Mouse (Mus musculus): ENCODE data around the gene Hebp1. TPM values are rescaled to one million over a fixed set of nuclear protein-coding genes. Genes with fewer than 3 reads are reported as not detected.

The Hebp1 gene
- polyA plus RNA-seq, 1 experiment from 2014 or later: 4.1 TPM

DNA sequence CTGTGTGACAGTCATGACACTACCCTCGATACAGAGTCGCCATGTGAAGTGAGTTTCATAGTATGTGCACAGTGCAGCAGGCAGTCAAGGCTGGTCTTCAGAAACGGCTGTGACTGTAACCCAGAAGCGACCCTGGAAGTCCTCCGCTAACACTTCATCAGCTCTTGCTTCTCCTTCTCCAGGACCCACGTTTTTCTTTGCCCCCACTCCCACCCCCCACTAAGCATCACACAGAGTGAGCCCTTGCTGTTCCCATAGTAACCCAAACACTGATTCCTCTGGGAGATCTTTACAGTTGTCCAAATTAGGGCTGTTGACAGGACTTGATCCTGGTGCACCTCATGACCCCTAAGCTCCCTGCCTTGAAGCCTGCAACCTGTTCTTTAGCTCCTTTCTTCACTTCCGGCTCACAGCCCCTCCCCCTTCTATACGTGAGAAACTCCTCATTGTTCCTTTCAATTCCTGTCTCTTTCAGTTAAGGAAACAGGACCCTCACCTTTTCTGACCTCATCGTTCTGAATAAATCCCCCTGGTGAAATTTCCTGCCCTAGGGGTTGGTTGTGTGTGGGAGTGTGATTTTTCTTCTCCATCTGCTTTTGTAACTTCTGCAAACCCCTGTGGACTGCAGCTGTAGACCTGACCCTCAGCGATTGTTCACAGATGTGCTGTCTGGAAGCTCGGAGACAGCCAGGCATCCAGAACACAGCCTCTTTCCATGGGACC lies 61.2 kb downstream of the Hebp1 start:
- H3K9me3 ChIP-seq (ENCODE audit: control insufficient read depth, low read length): no peaks in the 10 kb centered on the region
- WGBS: 29% methylated on average over 11 of the region's 11 CpGs
- peaks cover 6% of the 10 kb centered on the region; the same call in 1 of the 2 replicates for H3K4me1 ChIP-seq (replicated peaks; ENCODE audit: control insufficient read depth, insufficient read depth, low read length)
- H3K4me2 ChIP-seq (replicated peaks; ENCODE audit: low read depth, low read length): no peak overlapping the region
- H3K27ac ChIP-seq (ENCODE audit: low read depth, low read length): no peak overlapping the region
- H3K4me3 ChIP-seq (ENCODE audit: low read depth, low read length): no peak overlapping the region
- DNase-seq (ENCODE audit: low spot score): peak; percentile 36
- ATAC-seq (ENCODE audit: low FRiP score): no peak
- H3K27me3 ChIP-seq (ENCODE audit: control insufficient read depth, insufficient read depth, low read length): no peaks in the 10 kb centered on the region
- H3K36me3 ChIP-seq (ENCODE audit: control insufficient read depth, insufficient read depth, low read length): no peaks in the 10 kb centered on the region
- no peak overlapping the region for H3K9ac ChIP-seq (ENCODE audit: low read depth, low read length)

DNA sequence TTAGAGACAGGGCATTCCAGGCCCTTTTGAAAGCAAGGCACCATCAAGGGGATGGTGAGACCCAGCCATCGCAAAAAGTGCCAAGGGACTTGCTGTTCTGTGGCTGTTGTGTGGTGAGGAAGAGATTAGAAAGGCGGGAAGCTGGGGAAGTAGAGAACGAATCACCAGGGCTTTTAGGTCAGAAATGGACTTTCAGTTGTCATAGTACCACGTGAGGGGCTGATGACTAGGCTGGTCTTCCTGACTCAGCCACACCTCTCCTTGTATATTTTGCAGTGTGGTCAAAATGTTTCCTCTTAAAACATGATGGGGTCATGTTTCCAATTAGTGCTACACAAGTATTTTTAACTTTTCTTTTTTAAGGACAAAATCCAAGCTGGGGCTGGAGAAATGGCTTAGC lies 62.1 kb downstream of the Hebp1 start:
- no peak for DNase-seq (ENCODE audit: low spot score)
- H3K9ac ChIP-seq (ENCODE audit: low read depth, low read length): no peak overlapping the region
- no peak overlapping the region for H3K4me2 ChIP-seq (replicated peaks; ENCODE audit: low read depth, low read length)
- H3K27ac ChIP-seq (ENCODE audit: low read depth, low read length): no peak overlapping the region
- H3K27me3 ChIP-seq (ENCODE audit: control insufficient read depth, insufficient read depth, low read length): no peaks in the 10 kb centered on the region
- H3K4me3 ChIP-seq (ENCODE audit: low read depth, low read length): no peak overlapping the region
- H3K4me1 ChIP-seq (replicated peaks; ENCODE audit: control insufficient read depth, insufficient read depth, low read length): peaks cover 6% of the 10 kb centered on the region; the same call in 1 of the 2 replicates
- H3K36me3 ChIP-seq (ENCODE audit: control insufficient read depth, insufficient read depth, low read length): no peaks in the 10 kb centered on the region
- no peaks in the 10 kb centered on the region for H3K9me3 ChIP-seq (ENCODE audit: control insufficient read depth, low read length)
- 83% methylated on average over 4 of the region's 4 CpGs for WGBS
- no peak for ATAC-seq (ENCODE audit: low FRiP score)

DNA sequence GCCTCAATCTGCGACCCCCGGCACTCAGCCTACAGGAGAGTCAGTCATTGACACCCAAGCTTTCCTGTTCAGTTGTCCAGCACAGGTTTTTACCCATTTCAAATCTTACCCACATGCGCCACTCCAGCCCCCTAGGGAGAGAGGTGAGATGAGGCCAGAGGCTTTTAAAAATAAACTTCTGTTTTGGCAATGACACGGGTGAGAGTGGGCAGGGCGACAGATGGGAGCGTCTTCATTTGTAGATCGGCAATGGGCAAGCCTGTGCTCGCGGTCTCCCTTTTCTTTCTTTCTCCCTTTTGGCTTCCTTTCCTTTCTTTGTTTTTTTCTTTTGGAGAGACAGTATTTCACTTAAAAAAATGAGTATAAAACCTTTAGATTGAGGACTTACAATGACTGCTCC lies 64.3 kb downstream of the Hebp1 start:
- WGBS: 87% methylated on average over 9 of the region's 9 CpGs
- no peaks in the 10 kb centered on the region for H3K36me3 ChIP-seq (ENCODE audit: control insufficient read depth, insufficient read depth, low read length)
- no peak for ATAC-seq (ENCODE audit: low FRiP score)
- H3K4me3 ChIP-seq (ENCODE audit: low read depth, low read length): no peak overlapping the region
- no peak overlapping the region for H3K9ac ChIP-seq (ENCODE audit: low read depth, low read length)
- H3K4me1 ChIP-seq (replicated peaks; ENCODE audit: control insufficient read depth, insufficient read depth, low read length): peaks cover 6% of the 10 kb centered on the region; the same call in 1 of the 2 replicates
- no peak for DNase-seq (ENCODE audit: low spot score)
- H3K27ac ChIP-seq (ENCODE audit: low read depth, low read length): no peak overlapping the region
- H3K27me3 ChIP-seq (ENCODE audit: control insufficient read depth, insufficient read depth, low read length): no peaks in the 10 kb centered on the region
- H3K4me2 ChIP-seq (replicated peaks; ENCODE audit: low read depth, low read length): no peak overlapping the region
- no peaks in the 10 kb centered on the region for H3K9me3 ChIP-seq (ENCODE audit: control insufficient read depth, low read length)

DNA sequence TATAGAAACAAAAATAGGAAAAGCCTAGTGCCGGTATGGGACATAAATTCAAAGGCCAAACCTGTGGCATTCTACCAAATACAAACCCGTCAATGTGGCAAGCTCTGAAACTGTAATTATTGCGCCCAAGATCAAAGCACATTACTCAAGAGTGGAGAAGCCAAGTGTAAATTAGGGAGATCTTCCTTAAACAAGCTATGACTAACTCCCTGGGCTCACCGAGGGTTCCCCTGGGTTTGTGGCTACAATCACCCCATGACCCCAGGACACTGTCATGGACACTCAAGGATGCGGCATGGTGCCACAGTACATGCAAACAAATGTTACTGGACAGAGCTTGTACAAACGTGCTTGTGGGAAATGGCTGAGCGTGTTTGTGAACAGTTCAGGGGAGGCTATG lies 64.7 kb downstream of the Hebp1 start:
- Histone ChIP-seq H3K9me3 (ENCODE audit: control insufficient read depth, low read length) (no peaks in the 10 kb centered on the region), H3K4me2 (replicated peaks; ENCODE audit: low read depth, low read length) (no peak overlapping the region), H3K4me3 (ENCODE audit: low read depth, low read length) (no peak overlapping the region), H3K27me3 (ENCODE audit: control insufficient read depth, insufficient read depth, low read length) (no peaks in the 10 kb centered on the region), H3K27ac (ENCODE audit: low read depth, low read length) (no peak overlapping the region), H3K4me1 (replicated peaks; ENCODE audit: control insufficient read depth, insufficient read depth, low read length) (peaks cover 6% of the 10 kb centered on the region; the same call in 1 of the 2 replicates), H3K9ac (ENCODE audit: low read depth, low read length) (no peak overlapping the region), H3K36me3 (ENCODE audit: control insufficient read depth, insufficient read depth, low read length) (no peaks in the 10 kb centered on the region)
- 88% methylated on average over 7 of the region's 7 CpGs for WGBS
- DNase-seq (ENCODE audit: low spot score) (no peak), ATAC-seq (ENCODE audit: low FRiP score) (no peak)

DNA sequence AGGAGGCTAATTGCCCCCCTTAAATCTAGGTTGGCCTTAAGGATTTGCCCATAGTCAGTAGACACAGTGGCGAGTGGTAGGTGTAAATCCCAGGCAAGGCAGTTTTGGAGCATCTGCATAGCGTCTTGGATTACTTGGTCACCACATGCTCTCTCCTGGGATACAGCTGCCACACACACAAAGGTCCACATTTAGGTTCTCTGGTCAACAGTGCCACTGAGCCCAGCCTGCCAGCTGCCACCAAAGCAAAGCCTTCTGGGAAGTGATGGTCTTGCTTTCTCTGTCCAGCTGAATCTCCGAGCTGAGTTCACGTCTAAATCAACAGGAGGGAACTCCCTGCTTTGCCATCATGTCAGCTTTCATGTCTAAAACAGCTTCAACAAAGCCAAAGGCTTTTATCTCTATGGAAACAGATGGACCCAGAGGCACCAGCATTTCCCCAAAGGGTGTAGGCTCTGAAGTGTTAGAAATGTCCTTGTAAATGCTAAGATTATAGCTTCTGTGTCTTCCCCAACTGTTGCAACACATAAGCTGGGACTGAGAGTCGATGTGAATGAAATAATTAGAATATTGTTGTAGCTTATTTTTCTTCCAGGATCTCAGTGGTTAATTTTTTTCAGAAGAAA lies 73.0 kb downstream of the Hebp1 start:
- no peak for DNase-seq (ENCODE audit: low spot score)

DNA sequence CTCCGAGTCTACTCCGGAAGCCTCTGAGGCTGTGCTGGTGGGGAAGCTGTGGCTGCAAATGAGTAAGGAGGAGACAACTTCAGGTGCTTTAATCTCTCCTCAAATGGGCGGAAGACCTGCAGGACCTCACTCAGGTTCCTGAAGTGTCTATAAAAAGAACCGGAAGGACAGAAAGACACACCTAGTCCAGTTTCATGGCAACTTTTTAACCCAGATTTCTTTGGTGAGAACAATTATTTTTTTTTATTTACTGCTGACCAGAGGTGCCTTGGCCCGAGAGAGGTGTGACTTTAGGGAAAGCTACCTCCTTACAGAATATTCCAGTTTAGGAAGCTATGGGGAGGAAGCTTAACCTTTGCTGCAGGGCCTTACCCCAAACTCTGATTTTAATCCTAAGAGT lies 79.6 kb downstream of the Hebp1 start, which contains the start of gene Gprc5d:
Gene Gprc5d, minus strand, starts transcription at position 101 of the 400 bp plus-strand sequence.
- H3K9me3 ChIP-seq (ENCODE audit: control insufficient read depth, low read length): no peaks in the 10 kb centered on the region
- no peak within 1 kb of the TSS for H3K9ac ChIP-seq (ENCODE audit: low read depth, low read length)
- DNase-seq (ENCODE audit: low spot score) (no peak), ATAC-seq (ENCODE audit: low FRiP score) (no peak)
- no peaks in the 10 kb centered on the region for H3K27me3 ChIP-seq (ENCODE audit: control insufficient read depth, insufficient read depth, low read length)
- H3K27ac ChIP-seq (ENCODE audit: low read depth, low read length): no peak within 1 kb of the TSS
- H3K4me1 ChIP-seq (replicated peaks; ENCODE audit: control insufficient read depth, insufficient read depth, low read length): no peaks in the 10 kb centered on the region
- H3K4me2 ChIP-seq (replicated peaks; ENCODE audit: low read depth, low read length): no peak within 1 kb of the TSS
- WGBS: 87% methylated on average over 5 of the region's 5 CpGs
- no peaks in the 10 kb centered on the region for H3K36me3 ChIP-seq (ENCODE audit: control insufficient read depth, insufficient read depth, low read length)
- H3K4me3 ChIP-seq (ENCODE audit: low read depth, low read length): no peak within 1 kb of the TSS

More for the DNA sequence above, 73.0 kb downstream of the Hebp1 start:
- no peaks in the 10 kb centered on the region for H3K4me1 ChIP-seq (replicated peaks; ENCODE audit: control insufficient read depth, insufficient read depth, low read length)
- no peaks in the 10 kb centered on the region for H3K36me3 ChIP-seq (ENCODE audit: control insufficient read depth, insufficient read depth, low read length)
- H3K27me3 ChIP-seq (ENCODE audit: control insufficient read depth, insufficient read depth, low read length): no peaks in the 10 kb centered on the region
- no peak overlapping the region for H3K9ac ChIP-seq (ENCODE audit: low read depth, low read length)
- no peak overlapping the region for H3K4me3 ChIP-seq (ENCODE audit: low read depth, low read length)
- no peaks in the 10 kb centered on the region for H3K9me3 ChIP-seq (ENCODE audit: control insufficient read depth, low read length)
- H3K27ac ChIP-seq (ENCODE audit: low read depth, low read length): no peak overlapping the region
- no peak overlapping the region for H3K4me2 ChIP-seq (replicated peaks; ENCODE audit: low read depth, low read length)
- WGBS: 59% methylated on average over 5 of the region's 5 CpGs
- no peak for ATAC-seq (ENCODE audit: low FRiP score)

DNA sequence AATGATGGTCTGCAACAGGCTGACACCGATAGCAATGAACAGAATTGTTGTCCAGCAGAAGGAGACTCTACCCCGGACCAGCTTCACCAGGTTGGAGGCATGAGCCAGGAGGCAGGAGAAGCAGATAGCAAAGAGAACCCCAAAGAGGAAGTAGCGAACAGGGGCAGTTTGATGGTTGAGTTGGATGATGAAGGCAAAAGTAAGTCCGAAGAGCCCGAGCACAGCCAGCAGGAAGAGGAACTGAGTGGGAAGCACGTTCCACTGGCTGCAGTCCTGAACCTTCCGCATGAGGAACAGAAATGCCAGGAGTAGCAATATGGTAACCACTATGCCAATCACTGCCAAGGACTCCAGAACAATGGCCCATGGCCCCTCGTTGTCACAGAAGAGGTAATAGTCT lies 81.3 kb downstream of the Hebp1 start:
- Histone ChIP-seq H3K27ac (ENCODE audit: low read depth, low read length) (no peak overlapping the region), H3K9ac (ENCODE audit: low read depth, low read length) (no peak overlapping the region), H3K4me3 (ENCODE audit: low read depth, low read length) (no peak overlapping the region), H3K4me2 (replicated peaks; ENCODE audit: low read depth, low read length) (no peak overlapping the region), H3K27me3 (ENCODE audit: control insufficient read depth, insufficient read depth, low read length) (no peaks in the 10 kb centered on the region), H3K36me3 (ENCODE audit: control insufficient read depth, insufficient read depth, low read length) (no peaks in the 10 kb centered on the region), H3K9me3 (ENCODE audit: control insufficient read depth, low read length) (no peaks in the 10 kb centered on the region), H3K4me1 (replicated peaks; ENCODE audit: control insufficient read depth, insufficient read depth, low read length) (peaks cover 2% of the 10 kb centered on the region; the same call in 1 of the 2 replicates)
- DNase-seq (ENCODE audit: low spot score) (no peak), ATAC-seq (ENCODE audit: low FRiP score) (no peak)
- 95% methylated on average over 8 of the region's 8 CpGs for WGBS

DNA sequence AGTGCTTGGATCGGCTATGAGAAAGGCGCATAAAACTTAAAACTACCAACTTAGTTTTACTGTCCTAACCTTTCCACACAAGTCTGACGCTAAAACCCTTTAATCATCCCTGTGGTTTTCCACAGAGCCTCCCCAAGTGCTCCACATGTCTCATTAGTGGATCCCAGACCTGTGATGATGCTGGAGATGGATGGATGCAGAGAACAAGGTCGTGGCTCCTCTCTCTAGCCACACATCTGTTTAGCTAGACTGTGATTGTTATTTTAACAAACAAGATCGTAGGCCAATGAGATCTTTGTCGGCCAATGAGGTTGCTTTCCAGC lies 84.7 kb downstream of the Hebp1 start:
- Histone ChIP-seq H3K4me1 (replicated peaks; ENCODE audit: control insufficient read depth, insufficient read depth, low read length) (peaks cover 2% of the 10 kb centered on the region; the same call in 1 of the 2 replicates), H3K36me3 (ENCODE audit: control insufficient read depth, insufficient read depth, low read length) (no peaks in the 10 kb centered on the region), H3K27ac (ENCODE audit: low read depth, low read length) (no peak overlapping the region), H3K4me3 (ENCODE audit: low read depth, low read length) (no peak overlapping the region), H3K9ac (ENCODE audit: low read depth, low read length) (no peak overlapping the region), H3K9me3 (ENCODE audit: control insufficient read depth, low read length) (no peaks in the 10 kb centered on the region), H3K27me3 (ENCODE audit: control insufficient read depth, insufficient read depth, low read length) (no peaks in the 10 kb centered on the region; the same call in 1 of the 2 replicates), H3K4me2 (replicated peaks; ENCODE audit: low read depth, low read length) (no peak overlapping the region)
- 13% methylated on average over 6 of the region's 6 CpGs for WGBS
- DNase-seq (ENCODE audit: low spot score) (no peak), ATAC-seq (ENCODE audit: low FRiP score) (peak; percentile 71)
